Mouse (Mus musculus) hindbrain, embryonic 11.5 days (tissue): ENCODE results near the gene Serf2. TPM values are rescaled to one million over a fixed set of nuclear protein-coding genes. Genes with fewer than 3 reads are reported as not detected.

Experiments
- ATAC-seq: fragments of 200-750 bp; cut with Nextera tagmentation; 2 replicates; pipeline ENCODE4 v1.8.0; 2017; ENCODE audit warnings: mild to moderate bottlenecking, moderate TSS enrichment, moderate library complexity; ENCODE audit not compliant: low FRiP score
- DNase-seq: peaks from one replicate; pipeline ENCODE4 v3.0.0-alpha.2; 2015; ENCODE audit warnings: low spot score
- H3K27ac ChIP-seq: fragments of 300-500 bp; sonication (generic); 2 replicates; pipeline ENCODE4 v1.5.1; 2014; ENCODE audit warnings: mild to moderate bottlenecking, low read depth, low read length
- H3K27me3 ChIP-seq: fragments of 300-500 bp; sonication (generic); 2 replicates; pipeline ENCODE4 v1.6.1; 2014; ENCODE audit warnings: mild to moderate bottlenecking, low read length, moderate library complexity, mixed read lengths; ENCODE audit not compliant: control insufficient read depth, insufficient read depth
- H3K36me3 ChIP-seq: fragments of 300-500 bp; sonication (generic); 2 replicates; pipeline ENCODE4 v1.6.1; 2014; ENCODE audit warnings: mild to moderate bottlenecking, low read length, moderate library complexity, mixed read lengths; ENCODE audit not compliant: control insufficient read depth, insufficient read depth
- H3K4me1 ChIP-seq: fragments of 300-500 bp; sonication (generic); replicated peaks from 2 replicates; pipeline ENCODE4 v1.6.1; 2014; ENCODE audit warnings: low read length, mixed read lengths; ENCODE audit not compliant: control insufficient read depth, insufficient read depth
- H3K4me2 ChIP-seq: fragments of 300-500 bp; sonication (generic); replicated peaks from 2 replicates; pipeline ENCODE4 v1.6.1; 2014; ENCODE audit warnings: mild to moderate bottlenecking, low read depth, low read length
- H3K4me3 ChIP-seq: fragments of 300-500 bp; sonication (generic); 2 replicates; pipeline ENCODE4 v1.5.1; 2014; ENCODE audit warnings: low read depth, low read length
- H3K9ac ChIP-seq: fragments of 300-500 bp; sonication (generic); 2 replicates; pipeline ENCODE4 v1.6.1; 2014; ENCODE audit warnings: low read depth, low read length
- H3K9me3 ChIP-seq: fragments of 300-500 bp; sonication (generic); 2 replicates; pipeline ENCODE4 v1.6.1; 2016; ENCODE audit warnings: low read length; ENCODE audit not compliant: control insufficient read depth
- WGBS: fragments of 180-500 bp; shearing (Covaris S2); extraction: QIAGEN DNeasy Blood & Tissue Kit; methylation state at CpG from one replicate; pipeline ENCODE4 v1.1.7; 2014; 5-methylcytosine and 5-hydroxymethylcytosine counted together
- polyA plus RNA-seq: library from polyadenylated mRNA; unstranded; fragments of >200 nt; fragmentation: Nextera tagmentation; extraction: Ambion mirVana; gene quantifications from 2 replicates; pipeline ENCODE4 v1.2.1, GENCODE M21; 2014

The Serf2 gene
- polyA plus RNA-seq, 1 experiment from 2014 or later: 490 TPM

DNA sequence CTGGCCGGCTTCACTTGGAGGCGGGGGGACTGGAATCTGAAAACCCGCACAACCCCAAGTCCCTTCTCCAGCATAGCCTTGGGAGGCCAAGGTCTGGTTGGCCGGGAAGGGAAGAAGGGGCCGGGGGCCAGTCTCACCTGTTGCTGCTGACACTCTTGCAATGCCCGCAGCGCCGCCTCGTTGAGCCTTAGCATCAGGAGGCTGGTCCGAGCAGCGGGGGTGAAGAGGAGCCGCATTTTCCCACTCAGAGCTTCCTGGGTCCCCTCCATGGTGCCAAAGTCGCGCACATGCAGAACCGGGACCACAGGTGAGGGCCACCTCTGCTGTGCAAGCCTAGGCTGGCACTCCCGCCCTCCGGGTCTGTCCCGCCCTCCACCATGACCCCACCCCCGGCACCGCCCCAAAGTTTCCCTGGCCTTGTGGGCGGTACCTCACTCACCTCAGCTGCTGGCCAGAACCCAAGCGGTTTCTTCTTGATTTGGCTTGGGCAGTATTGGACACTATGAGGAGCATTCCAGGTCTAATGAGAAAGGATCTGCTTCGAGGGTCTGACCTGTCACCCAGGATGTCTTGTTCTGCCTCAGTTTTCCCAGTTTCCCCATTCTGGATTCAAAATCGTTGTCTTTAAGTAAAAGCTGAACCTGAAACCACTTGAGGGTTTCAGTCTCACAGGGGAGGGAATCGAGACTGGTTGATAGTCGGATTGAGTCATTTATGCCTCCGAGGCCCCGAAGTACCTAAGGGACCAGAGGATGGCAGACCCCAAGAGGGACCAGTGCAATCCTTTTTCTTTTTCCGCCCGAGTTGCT, 6.5 kb upstream of the Serf2 start:
- H3K4me2 ChIP-seq: peak overlapping the region; percentile 58
- no peaks in the 10 kb centered on the region for H3K9me3 ChIP-seq
- H3K36me3 ChIP-seq: no peaks in the 10 kb centered on the region
- H3K4me3 ChIP-seq: peak overlapping the region; percentile 30
- peak overlapping the region; percentile 40; the same call in 1 of the 2 replicates for H3K9ac ChIP-seq
- peak; percentile 63 for ATAC-seq
- peaks cover 17% of the 10 kb centered on the region for H3K27me3 ChIP-seq
- H3K4me1 ChIP-seq: peaks cover 9% of the 10 kb centered on the region; the same call in 1 of the 2 replicates
- peak; percentile 52 for DNase-seq
- H3K27ac ChIP-seq: no peak overlapping the region
- WGBS: 2% methylated on average over 29 of the region's 30 CpGs

DNA sequence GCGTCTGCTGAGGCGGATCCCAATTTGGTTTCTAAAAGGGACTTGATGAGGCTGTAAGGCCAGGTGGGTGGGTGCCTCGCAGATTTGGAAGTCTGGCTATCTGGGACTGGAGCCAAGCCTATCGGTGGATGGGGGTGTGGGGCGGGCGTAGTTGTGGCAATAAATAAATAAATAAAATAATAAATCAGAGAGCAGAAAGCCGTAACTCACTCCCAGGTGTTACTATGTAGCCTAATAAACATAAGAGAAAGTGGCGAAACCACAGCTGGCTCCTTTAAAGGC, 6.0 kb upstream of the Serf2 start:
- H3K27me3 ChIP-seq: peaks cover 17% of the 10 kb centered on the region
- H3K27ac ChIP-seq: no peak overlapping the region
- H3K4me1 ChIP-seq: peaks cover 9% of the 10 kb centered on the region; the same call in 1 of the 2 replicates
- no peak overlapping the region for H3K9ac ChIP-seq
- H3K4me3 ChIP-seq: 0 out of 2 replicates have a peak overlapping the region, but pooled peaks have one; percentile 13
- H3K9me3 ChIP-seq: no peaks in the 10 kb centered on the region
- DNase-seq (no peak), ATAC-seq (no peak)
- H3K36me3 ChIP-seq: no peaks in the 10 kb centered on the region
- H3K4me2 ChIP-seq: peak overlapping the region; percentile 58
- 17% methylated on average over 8 of the region's 8 CpGs for WGBS

DNA sequence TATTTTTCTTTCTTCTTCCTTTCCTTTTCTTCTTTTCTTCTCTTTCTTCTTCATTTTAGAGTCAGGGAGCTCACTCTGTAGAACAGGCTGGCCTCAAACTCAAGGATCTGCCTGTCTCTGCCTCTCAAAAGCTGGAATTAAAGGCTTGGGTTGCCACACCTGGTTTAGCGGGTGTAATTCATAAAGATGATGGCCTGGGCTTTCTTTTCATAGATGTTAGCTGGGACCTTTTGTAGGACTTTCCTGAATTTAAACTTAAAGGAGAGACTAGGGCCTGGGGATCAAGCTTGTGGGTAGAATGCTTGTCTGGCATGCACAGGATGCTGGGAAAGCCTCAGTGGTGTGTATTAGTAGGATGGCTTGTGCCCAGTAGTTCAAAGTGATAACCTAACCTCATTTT, 4.8 kb upstream of the Serf2 start, which contains the start of gene Ell3:
TSS of gene Ell3 (minus strand) at position 101 of the 400 bp plus-strand sequence.
- 77% methylated on average over 1 of the region's 1 CpGs for WGBS
- Histone ChIP-seq H3K4me3 (no peak within 1 kb of the TSS), H3K9ac (no peak within 1 kb of the TSS), H3K27ac (no peak within 1 kb of the TSS), H3K4me2 (no peak within 1 kb of the TSS; the same call in 1 of the 2 replicates), H3K36me3 (no peaks in the 10 kb centered on the region), H3K4me1 (peaks cover 9% of the 10 kb centered on the region; the same call in 1 of the 2 replicates), H3K9me3 (no peaks in the 10 kb centered on the region), H3K27me3 (peaks cover 17% of the 10 kb centered on the region)
- ATAC-seq: no peak
- no peak for DNase-seq

GRCm38 (mm10) chr2:121445117-121445516, 3.9 kb upstream of the Serf2 start:
- no peak for DNase-seq
- WGBS: 91% methylated on average over 3 of the region's 3 CpGs
- peaks cover 9% of the 10 kb centered on the region; the same call in 1 of the 2 replicates for H3K4me1 ChIP-seq
- no peak overlapping the region for H3K4me2 ChIP-seq
- H3K36me3 ChIP-seq: no peaks in the 10 kb centered on the region
- no peak overlapping the region for H3K4me3 ChIP-seq
- H3K27me3 ChIP-seq: peaks cover 17% of the 10 kb centered on the region
- no peak for ATAC-seq
- no peak overlapping the region for H3K9ac ChIP-seq
- no peak overlapping the region for H3K27ac ChIP-seq
- no peaks in the 10 kb centered on the region for H3K9me3 ChIP-seq

DNA sequence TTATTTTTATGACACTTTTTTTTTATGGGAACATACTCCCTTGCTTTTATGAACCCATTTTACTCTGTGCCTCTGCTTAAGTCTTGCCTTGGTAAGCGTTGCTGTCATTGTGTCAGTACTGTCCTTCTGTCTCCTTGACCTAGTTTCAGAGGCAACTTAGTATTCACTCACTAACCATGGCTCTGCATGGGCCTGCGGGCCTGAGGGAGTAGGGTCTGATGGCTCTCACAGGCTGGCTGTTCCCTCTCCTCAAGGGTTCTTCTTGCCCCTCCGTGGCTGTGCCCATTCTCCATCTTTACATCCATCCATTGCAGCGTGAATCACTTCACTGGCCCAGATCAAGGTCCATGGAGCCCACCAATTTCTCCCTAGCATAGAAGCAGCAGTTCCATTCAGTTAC, 2.5 kb upstream of the Serf2 start:
- Histone ChIP-seq H3K27ac (no peak overlapping the region), H3K4me1 (peaks cover 11% of the 10 kb centered on the region; the same call in 1 of the 2 replicates), H3K4me3 (no peak overlapping the region), H3K36me3 (no peaks in the 10 kb centered on the region; the same call in 1 of the 2 replicates), H3K9me3 (no peaks in the 10 kb centered on the region), H3K9ac (no peak overlapping the region), H3K4me2 (no peak overlapping the region), H3K27me3 (peaks cover 13% of the 10 kb centered on the region)
- ATAC-seq (no peak), DNase-seq (no peak)
- 83% methylated on average over 4 of the region's 4 CpGs for WGBS

- no peaks in the 10 kb centered on the region for H3K9me3 ChIP-seq
- ATAC-seq (no peak), DNase-seq (no peak)
- no peak overlapping the region for H3K9ac ChIP-seq
- H3K4me3 ChIP-seq: no peak overlapping the region
- H3K27ac ChIP-seq: no peak overlapping the region
- peaks cover 8% of the 10 kb centered on the region for H3K27me3 ChIP-seq
- H3K4me1 ChIP-seq: peaks cover 7% of the 10 kb centered on the region; the same call in 1 of the 2 replicates
- no peak overlapping the region for H3K4me2 ChIP-seq
- no peaks in the 10 kb centered on the region; the same call in 1 of the 2 replicates for H3K36me3 ChIP-seq
- 85% methylated on average over 3 of the region's 3 CpGs for WGBS
Observed at GRCm38 (mm10) chr2:121447006-121447405, 2.0 kb upstream of the Serf2 start.

DNA sequence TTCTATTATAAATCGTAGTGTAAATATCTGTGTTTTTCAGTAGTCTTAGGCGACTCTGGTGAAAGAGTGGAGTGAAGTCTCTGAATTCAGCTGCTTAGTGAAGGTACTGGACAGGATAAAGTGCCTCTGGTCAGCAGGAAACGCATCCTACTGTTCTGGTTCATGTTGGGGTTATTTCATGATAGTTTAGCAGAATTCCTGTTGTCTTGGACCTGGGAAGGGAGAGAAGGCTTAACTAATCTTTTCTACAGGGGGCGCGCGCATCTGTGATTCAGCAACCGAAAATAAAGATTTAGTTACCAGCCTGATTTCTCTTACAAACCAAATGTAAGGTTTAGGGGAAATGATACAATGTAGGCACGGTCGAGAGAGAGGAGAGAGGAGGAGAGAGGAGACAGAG, 859 bp upstream of the Serf2 start:
- no peaks in the 10 kb centered on the region; the same call in 1 of the 2 replicates for H3K36me3 ChIP-seq
- H3K4me1 ChIP-seq: 0 out of 2 replicates have a peak, but pooled peaks cover 2% of the 10 kb centered on the region
- H3K9ac ChIP-seq: peak overlapping the region; percentile 29; the same call in 1 of the 2 replicates
- 19% methylated on average over 9 of the region's 9 CpGs for WGBS
- peak overlapping the region; percentile 61 for H3K27ac ChIP-seq
- peak overlapping the region; percentile 94 for H3K4me3 ChIP-seq
- H3K27me3 ChIP-seq: no peaks in the 10 kb centered on the region
- ATAC-seq (no peak), DNase-seq (peak; percentile 49)
- peak overlapping the region; percentile 60 for H3K4me2 ChIP-seq
- no peaks in the 10 kb centered on the region for H3K9me3 ChIP-seq

- Histone ChIP-seq H3K27me3 (no peaks in the 10 kb centered on the region), H3K27ac (peak overlapping the region; percentile 91), H3K9me3 (no peaks in the 10 kb centered on the region), H3K4me3 (peak overlapping the region; percentile 94), H3K36me3 (no peaks in the 10 kb centered on the region; the same call in 1 of the 2 replicates), H3K4me1 (0 out of 2 replicates have a peak, but pooled peaks cover 2% of the 10 kb centered on the region), H3K9ac (peak overlapping the region; percentile 96), H3K4me2 (peak overlapping the region; percentile 82)
- no peak for DNase-seq
- peak; percentile 73 for ATAC-seq
- WGBS: under 1% methylated on average over 26 of the region's 54 CpGs
Observed at GRCm38 (mm10) chr2:121449545-121450011, 583 bp downstream of the Serf2 start.
